Mouse (Mus musculus) kidney, adult 2 months (tissue): ENCODE measurements at regions not wholly inside any gene's neighbourhood (a gene's known extent, or its start where the extent isn't known, plus 50 kb on each side); places are given as distances from the start of the nearest gene placed in this dataset.

Source experiments
- DNase-seq: peaks from one replicate; pipeline ENCODE4 v3.0.0; 2021
- H3K27ac ChIP-seq: fragments of 200-500 bp; 2 replicates; pipeline ENCODE4 v1.5.1; 2012; ENCODE audit warnings: low read depth, low read length, control low read depth, inconsistent platforms; ENCODE audit not compliant: insufficient read depth
- H3K27me3 ChIP-seq: fragments of 200-500 bp; replicated peaks from 2 replicates; pipeline ENCODE4 v1.6.1; 2012; ENCODE audit warnings: mild to moderate bottlenecking, moderate library complexity, low read length, inconsistent platforms; ENCODE audit not compliant: control insufficient read depth, insufficient read depth
- H3K36me3 ChIP-seq: fragments of 200-500 bp; 2 replicates; pipeline ENCODE4 v1.6.1; 2012; ENCODE audit warnings: mild to moderate bottlenecking, moderate library complexity, low read length, inconsistent platforms; ENCODE audit not compliant: control insufficient read depth, insufficient read depth
- H3K4me1 ChIP-seq: fragments of 200-500 bp; 2 replicates; pipeline ENCODE4 v1.6.1; 2011; ENCODE audit warnings: low read length; ENCODE audit not compliant: control insufficient read depth, insufficient read depth
- H3K4me3 ChIP-seq: fragments of 200-500 bp; 2 replicates; pipeline ENCODE4 v1.5.1; 2011; ENCODE audit warnings: mild to moderate bottlenecking, low read depth, low read length, control low read depth; ENCODE audit not compliant: insufficient read depth
- CTCF ChIP-seq: fragments of 200-500 bp; conservative IDR thresholded peaks from 2 replicates; pipeline ENCODE4 v1.5.1; 2011; ENCODE audit warnings: low read depth, mild to moderate bottlenecking, control low read depth, low read length, moderate library complexity, mixed read lengths; ENCODE audit not compliant: insufficient read depth, insufficient read length
- POLR2A ChIP-seq: fragments of 200-500 bp; IDR thresholded peaks from one replicate; pipeline ENCODE4 v1.6.1; 2011; ENCODE audit warnings: low read depth, low read length, control low read depth
- WGBS: fragments of 180-500 bp; shearing (Covaris S2); methylation state at CpG from one replicate; pipeline ENCODE4 v1.1.7; 2018; 5-methylcytosine and 5-hydroxymethylcytosine counted together

DNA sequence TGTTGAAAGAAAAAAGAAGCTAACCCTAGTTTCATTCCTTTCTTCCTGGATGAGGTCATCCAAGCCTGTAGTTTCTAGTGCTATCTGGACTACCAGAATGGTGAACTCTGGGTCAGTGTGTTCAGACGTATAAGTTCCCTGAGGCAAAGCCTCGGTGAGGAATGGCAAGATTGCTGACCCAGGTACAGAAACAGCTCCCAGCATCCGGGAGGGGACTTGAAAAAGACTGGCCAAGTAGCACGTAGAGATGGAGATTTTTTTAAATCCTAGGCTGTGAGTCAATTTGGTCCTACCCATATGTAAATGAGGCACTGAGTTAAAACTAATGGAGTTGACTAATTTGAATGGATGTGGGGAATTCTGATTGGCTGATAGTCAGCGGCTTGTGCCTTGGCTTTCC lies 55.0 kb upstream of the Gm11084 start:
- 34% methylated on average over 5 of the region's 5 CpGs for WGBS

GRCm38 (mm10) chr2:73040031-73040430 lies 53.5 kb upstream of the Gm11084 start:
- Histone ChIP-seq H3K36me3 (no peaks in the 10 kb centered on the region), H3K27ac (no peak overlapping the region), H3K27me3 (no peaks in the 10 kb centered on the region), H3K4me1 (no peaks in the 10 kb centered on the region), H3K4me3 (no peak overlapping the region)
- 79% methylated on average over 3 of the region's 3 CpGs for WGBS
- TF ChIP-seq CTCF (no peak), POLR2A (no peak)
- DNase-seq, result no peak

More for the DNA sequence above, 55.0 kb upstream of the Gm11084 start:
- Histone ChIP-seq H3K27me3 (no peaks in the 10 kb centered on the region), H3K27ac (no peak overlapping the region), H3K4me3 (no peak overlapping the region), H3K4me1 (no peaks in the 10 kb centered on the region), H3K36me3 (no peaks in the 10 kb centered on the region)
- TF ChIP-seq POLR2A, result no peak
- TF ChIP-seq CTCF, result no peak
- DNase-seq, result peak; percentile 26

DNA sequence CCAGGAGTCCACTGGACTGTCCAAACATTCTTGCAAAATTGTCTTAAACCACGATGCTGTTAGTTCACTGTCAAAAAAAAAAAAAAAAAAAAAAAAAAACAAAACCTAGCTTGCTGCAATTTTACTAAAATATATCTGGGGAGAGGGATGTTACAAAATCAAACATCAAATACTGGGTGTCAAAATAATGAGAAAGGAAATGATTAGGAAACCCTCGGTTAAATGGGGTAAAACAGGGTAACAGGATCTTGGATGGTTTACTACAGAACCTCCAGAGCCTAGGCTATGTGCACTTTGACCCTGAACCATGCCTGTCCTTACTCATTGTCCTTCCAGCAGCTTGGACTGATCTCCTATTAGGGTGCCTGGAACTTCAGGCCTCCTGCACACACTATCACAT lies 52.8 kb upstream of the Gm11084 start:
- 63% methylated on average over 2 of the region's 2 CpGs for WGBS
- no peak for DNase-seq
- Histone ChIP-seq H3K27me3 (no peaks in the 10 kb centered on the region), H3K36me3 (no peaks in the 10 kb centered on the region), H3K4me1 (no peaks in the 10 kb centered on the region), H3K27ac (no peak overlapping the region), H3K4me3 (no peak overlapping the region)
- TF ChIP-seq CTCF (no peak), POLR2A (no peak)

DNA sequence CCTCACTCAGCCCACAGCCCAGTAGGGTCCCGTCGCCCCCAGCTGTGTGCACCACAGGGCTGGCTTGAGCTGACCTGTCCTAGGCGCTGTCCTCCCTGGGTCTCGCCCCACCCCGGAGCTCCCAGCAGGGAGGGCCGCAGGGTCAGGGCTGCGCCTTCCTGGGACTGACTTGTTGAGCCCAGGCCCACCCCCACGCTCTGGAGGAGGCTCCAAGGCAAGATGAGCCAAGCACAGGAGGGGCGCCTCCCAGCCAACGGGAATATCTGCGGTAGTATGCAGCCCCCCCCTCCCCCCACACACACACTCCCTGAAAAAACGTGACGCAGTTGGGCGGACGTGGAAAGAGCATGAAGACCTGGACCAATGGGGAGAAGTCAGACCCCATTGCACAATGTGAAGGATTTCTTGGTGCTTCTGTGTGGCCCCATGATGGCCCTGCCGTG lies 51.8 kb upstream of the Gm11084 start:
- no peaks in the 10 kb centered on the region for H3K27me3 ChIP-seq
- H3K4me3 ChIP-seq, result no peak overlapping the region
- no peak for DNase-seq
- WGBS, result 25% methylated on average over 16 of the region's 16 CpGs
- no peaks in the 10 kb centered on the region for H3K4me1 ChIP-seq
- TF ChIP-seq POLR2A (no peak), CTCF (no peak)
- H3K27ac ChIP-seq, result no peak overlapping the region
- no peaks in the 10 kb centered on the region for H3K36me3 ChIP-seq

GRCm38 (mm10) chr2:73037266-73038046 lies 50.9 kb upstream of the Gm11084 start:
- no peak for DNase-seq
- Histone ChIP-seq H3K27me3 (no peaks in the 10 kb centered on the region), H3K36me3 (no peaks in the 10 kb centered on the region), H3K4me3 (no peak overlapping the region), H3K4me1 (no peaks in the 10 kb centered on the region), H3K27ac (no peak overlapping the region)
- no peak for TF ChIP-seq CTCF
- 69% methylated on average over 13 of the region's 13 CpGs for WGBS
